Mouse (Mus musculus): Measurements from ENCODE around the gene Tas2r103. TPM values are rescaled to one million over a fixed set of nuclear protein-coding genes. Genes with fewer than 3 reads are reported as not detected.

Gene Tas2r103
- polyA plus RNA-seq (2015; fragmentation: Nextera tagmentation; extraction: Ambion mirVana) = not detected in 2 replicates

DNA sequence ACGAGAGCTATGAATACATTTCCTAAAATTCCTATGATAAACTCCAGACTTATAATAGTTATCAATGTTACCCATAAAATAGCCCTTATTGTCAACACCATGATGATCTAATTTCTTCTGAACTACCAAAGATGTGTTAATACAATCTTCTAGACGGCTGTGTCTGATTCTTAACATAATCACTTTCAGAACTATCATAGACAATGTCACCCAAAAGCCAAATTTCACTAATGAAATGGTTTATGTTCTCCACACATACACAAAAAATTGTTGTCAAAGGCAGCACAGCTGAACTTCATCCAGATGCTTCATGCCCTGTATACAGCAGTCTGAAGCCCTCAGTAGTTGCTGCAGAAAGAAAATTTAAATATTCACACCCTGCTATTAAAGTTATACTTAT lies at the start of gene Tas2r103:
Gene Tas2r103 (minus strand): TSS at position 101 of the 400 bp plus-strand sequence.
- ATAC-seq (no peak), DNase-seq (no peak)
- no peaks in the 10 kb centered on the region for H3K9me3 ChIP-seq (ENCODE audit: low read length)
- no peaks in the 10 kb centered on the region for H3K4me1 ChIP-seq (ENCODE audit: insufficient read depth)
- no peaks in the 10 kb centered on the region for H3K36me3 ChIP-seq (replicated peaks; ENCODE audit: insufficient read depth, low read length)
- H3K4me3 ChIP-seq (ENCODE audit: low read depth, low read length) = no peak within 1 kb of the TSS
- TF ChIP-seq CTCF (IDR thresholded peaks at IDR 0.05; ENCODE audit: low read depth) (no peak), EP300 (IDR thresholded peaks at IDR 0.05; ENCODE audit: low read depth) (no peak)
- 52% methylated on average over 2 of the region's 2 CpGs for WGBS (ENCODE audit: insufficient replicate concordance)
- H3K9ac ChIP-seq (replicated peaks) = no peak within 1 kb of the TSS
- H3K27ac ChIP-seq (ENCODE audit: low read depth) = no peak within 1 kb of the TSS
- no peaks in the 10 kb centered on the region for H3K27me3 ChIP-seq (ENCODE audit: insufficient read depth, low read length)
- H3K4me2 ChIP-seq (ENCODE audit: low read depth, low read length) = no peak within 1 kb of the TSS

- Histone ChIP-seq H3K36me3 (replicated peaks; ENCODE audit: insufficient read depth, low read length) (no peaks in the 10 kb centered on the region), H3K4me2 (ENCODE audit: low read depth, low read length) (no peak within 1 kb of the TSS), H3K9me3 (ENCODE audit: low read length) (no peaks in the 10 kb centered on the region), H3K4me1 (ENCODE audit: insufficient read depth) (no peaks in the 10 kb centered on the region), H3K9ac (replicated peaks) (no peak within 1 kb of the TSS), H3K27ac (ENCODE audit: low read depth) (no peak within 1 kb of the TSS), H3K4me3 (ENCODE audit: low read depth, low read length) (no peak within 1 kb of the TSS), H3K27me3 (ENCODE audit: insufficient read depth, low read length) (no peaks in the 10 kb centered on the region)
- TF ChIP-seq EP300 (IDR thresholded peaks at IDR 0.05; ENCODE audit: low read depth) (no peak), CTCF (IDR thresholded peaks at IDR 0.05; ENCODE audit: low read depth) (no peak)
- ATAC-seq = no peak
- no peak for DNase-seq
Observed at GRCm38 (mm10) chr6:133055716-133056115, 18.8 kb upstream of the Tas2r103 start, which contains the start of gene Tas2r140. Gene Tas2r140, minus strand, starts transcription at chr6:133055816.

Other genes with a start within 250 kb of the Tas2r103 start
- gene Tas2r117, start 234.3 kb downstream of the Tas2r103 start, polyA plus RNA-seq (2015; fragmentation: Nextera tagmentation; extraction: Ambion mirVana) = not detected in 2 replicates
- gene Tas2r123, start 190.0 kb downstream of the Tas2r103 start, polyA plus RNA-seq (2015; fragmentation: Nextera tagmentation; extraction: Ambion mirVana) = not detected in 2 replicates
- gene Tas2r116, start 181.7 kb downstream of the Tas2r103 start, polyA plus RNA-seq (2015; fragmentation: Nextera tagmentation; extraction: Ambion mirVana) = not detected in 2 replicates
- gene Tas2r110, start 169.1 kb downstream of the Tas2r103 start, polyA plus RNA-seq (2015; fragmentation: Nextera tagmentation; extraction: Ambion mirVana) = not detected in 2 replicates
- gene Tas2r113, start 144.1 kb downstream of the Tas2r103 start, polyA plus RNA-seq (2015; fragmentation: Nextera tagmentation; extraction: Ambion mirVana) = not detected in 2 replicates
- gene Tas2r125, start 127.5 kb downstream of the Tas2r103 start, polyA plus RNA-seq (2015; fragmentation: Nextera tagmentation; extraction: Ambion mirVana) = not detected in 2 replicates
- not detected in 2 replicates for gene Tas2r129, start 86.0 kb downstream of the Tas2r103 start, polyA plus RNA-seq (2015; fragmentation: Nextera tagmentation; extraction: Ambion mirVana)
- gene Tas2r131, start 79.2 kb downstream of the Tas2r103 start, polyA plus RNA-seq (2015; fragmentation: Nextera tagmentation; extraction: Ambion mirVana) = not detected in 2 replicates
- gene Tas2r109, start 56.1 kb downstream of the Tas2r103 start, polyA plus RNA-seq (2015; fragmentation: Nextera tagmentation; extraction: Ambion mirVana) = not detected in 2 replicates
- not detected in 2 replicates for gene Tas2r140, start 18.7 kb upstream of the Tas2r103 start, polyA plus RNA-seq (2015; fragmentation: Nextera tagmentation; extraction: Ambion mirVana)
- 64.7 and 72.4 TPM in 2 replicates for gene Smim10l1, start 67.8 kb upstream of the Tas2r103 start, polyA plus RNA-seq (2015; fragmentation: Nextera tagmentation; extraction: Ambion mirVana)